Mouse (Mus musculus): ENCODE data around the gene Ctns.
A peak's percentile ranks its signal among the peaks of the same experiment; 100 is the strongest.

Gene Ctns

DNA sequence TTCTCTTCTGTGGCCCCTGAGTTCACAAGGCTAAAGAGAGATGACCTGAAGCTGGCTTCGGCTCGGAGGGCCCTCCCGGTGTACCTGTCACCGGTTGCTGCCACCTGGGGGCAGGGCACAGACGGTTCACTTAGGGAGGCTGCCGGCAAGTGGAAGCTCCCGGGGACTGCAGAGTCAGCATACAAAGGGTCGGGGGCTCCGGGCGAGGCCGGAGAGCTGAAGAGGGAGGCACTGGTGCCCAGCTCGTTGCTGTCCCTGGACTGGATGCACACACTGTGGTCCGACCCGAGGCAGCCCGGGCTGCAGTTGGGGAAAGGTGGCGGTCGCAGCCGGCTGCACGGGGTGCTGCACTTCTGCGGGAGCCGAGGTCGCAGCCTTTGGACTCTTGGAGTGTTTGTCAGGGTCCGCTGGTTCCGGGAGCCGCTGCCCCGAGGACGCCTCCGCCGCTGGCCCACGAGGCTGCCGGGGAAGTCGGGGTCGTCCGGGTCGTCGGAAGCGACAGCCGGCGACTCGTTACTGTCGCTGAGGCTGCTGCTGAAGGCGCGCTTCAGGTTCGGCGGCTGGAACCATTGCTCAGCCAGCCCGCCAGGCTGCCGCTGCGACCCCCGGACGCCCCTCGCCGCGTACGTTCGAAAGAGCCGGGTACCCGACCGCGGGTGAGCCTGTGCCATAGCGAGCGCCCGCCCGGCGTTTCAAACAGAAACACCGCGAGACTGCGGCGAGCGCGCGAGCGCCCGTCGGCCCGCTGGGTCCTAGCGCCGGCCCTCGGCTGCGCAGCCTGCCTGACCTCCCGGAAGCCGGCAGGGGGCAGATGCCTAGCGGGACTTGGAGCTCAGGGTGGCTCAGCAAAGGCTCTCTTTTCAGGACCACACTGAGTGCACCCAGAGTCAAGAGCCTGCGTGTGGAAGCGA lies 61.0 kb downstream of the Ctns start, which contains the start of gene Haspin:
TSS of gene Haspin (minus strand) at position 704 of the 911 bp plus-strand sequence.
- peak; percentile 88 for DNase-seq

DNA sequence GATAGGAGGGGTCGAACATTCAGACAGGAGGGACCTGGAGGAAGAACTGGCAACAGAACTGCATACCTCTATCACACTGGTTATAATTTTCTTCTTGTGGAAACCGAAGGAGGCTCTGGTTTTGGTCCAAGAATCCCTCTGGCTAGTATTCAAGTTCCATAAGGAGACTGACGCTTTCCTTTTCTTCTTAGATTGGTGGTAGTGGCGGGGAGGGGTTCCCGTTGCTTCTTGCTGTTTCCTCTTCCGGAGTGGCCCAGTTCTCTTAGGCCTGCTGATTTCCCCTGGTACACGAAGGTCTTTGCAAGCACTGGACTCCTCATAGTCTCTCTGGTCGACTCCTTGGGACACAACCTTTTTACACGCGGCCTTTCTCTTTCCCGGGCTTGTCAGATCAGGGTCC lies 61.7 kb downstream of the Ctns start:
- no peak for DNase-seq

DNA sequence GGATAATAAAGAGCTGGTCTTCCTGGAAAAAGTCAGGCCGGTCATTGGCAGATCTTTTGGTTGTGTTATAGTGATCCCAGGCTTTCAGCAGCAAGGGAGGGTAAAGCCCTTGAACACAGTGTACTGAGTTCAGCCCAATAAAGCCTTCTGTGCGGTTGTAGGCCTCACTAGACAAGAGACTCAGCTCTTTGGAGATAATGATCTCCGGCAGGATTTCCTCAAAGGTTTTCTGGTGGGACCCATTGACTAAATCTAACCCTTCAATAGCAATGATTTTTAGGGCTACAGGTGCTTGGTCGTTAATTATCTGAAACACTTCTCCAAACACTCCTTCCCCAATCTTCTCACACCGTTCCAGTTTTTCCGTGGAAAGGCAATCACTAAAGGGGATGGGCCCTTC lies 62.3 kb downstream of the Ctns start:
- no peak for DNase-seq

DNA sequence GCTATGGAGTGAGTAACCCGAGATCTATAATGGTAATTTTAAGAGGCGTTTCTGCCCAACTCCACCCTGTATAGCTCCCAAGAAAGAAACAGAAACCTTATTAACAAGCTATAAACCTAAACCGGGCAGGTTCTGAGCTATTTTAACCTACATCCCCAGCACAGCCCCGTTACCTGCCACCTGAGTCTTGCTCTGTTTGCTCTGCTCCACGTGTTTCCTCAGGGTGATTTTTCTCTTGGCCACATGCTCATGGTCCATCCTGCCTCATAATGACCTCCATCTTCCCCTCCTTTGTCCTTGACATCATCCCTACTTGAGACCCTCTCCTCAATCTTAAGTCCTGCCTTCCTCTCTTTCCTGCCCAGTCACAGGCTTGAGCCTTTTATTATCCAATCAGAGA lies 64.6 kb downstream of the Ctns start:
- no peak for DNase-seq

All from kidney, adult 11 months (tissue).